Mouse (Mus musculus) embryonic facial prominence, embryonic 13.5 days (tissue): ENCODE measurements at regions not wholly inside any gene's neighbourhood (a gene's known extent, or its start where the extent isn't known, plus 50 kb on each side); places are given as distances from the start of the nearest gene placed in this dataset.
A peak's percentile ranks its signal among the peaks of the same experiment; 100 is the strongest.

Experiments used
- ATAC-seq: fragments of 200-750 bp; cut with Nextera tagmentation; 2 replicates; pipeline ENCODE4 v1.8.0; 2017; ENCODE audit warnings: low read depth; ENCODE audit not compliant: insufficient number of reproducible peaks, insufficient read depth, low FRiP score, low TSS enrichment
- H3K27ac ChIP-seq: fragments of 300-500 bp; sonication (generic); 2 replicates; pipeline ENCODE4 v1.5.1; 2015; ENCODE audit warnings: moderate library complexity, mild to moderate bottlenecking, inconsistent platforms
- H3K27me3 ChIP-seq: fragments of 300-500 bp; sonication (generic); 2 replicates; pipeline ENCODE4 v1.6.1; 2015; ENCODE audit warnings: mild to moderate bottlenecking, inconsistent platforms
- H3K36me3 ChIP-seq: fragments of 300-500 bp; sonication (generic); 2 replicates; pipeline ENCODE4 v1.6.1; 2015; ENCODE audit warnings: mild to moderate bottlenecking, inconsistent platforms
- H3K4me1 ChIP-seq: fragments of 300-500 bp; sonication (generic); 2 replicates; pipeline ENCODE4 v1.6.1; 2015; ENCODE audit warnings: inconsistent platforms
- H3K4me2 ChIP-seq: fragments of 300-500 bp; sonication (generic); 2 replicates; pipeline ENCODE4 v1.6.1; 2015; ENCODE audit warnings: moderate library complexity, mild to moderate bottlenecking, inconsistent platforms
- H3K4me3 ChIP-seq: fragments of 300-500 bp; sonication (generic); 2 replicates; pipeline ENCODE4 v1.5.1; 2015; ENCODE audit warnings: mild to moderate bottlenecking, inconsistent platforms
- H3K9ac ChIP-seq: fragments of 300-500 bp; sonication (generic); 2 replicates; pipeline ENCODE4 v1.6.1; 2015; ENCODE audit warnings: mild to moderate bottlenecking, inconsistent platforms
- H3K9me3 ChIP-seq: fragments of 300-500 bp; sonication (generic); 2 replicates; pipeline ENCODE4 v1.6.1; 2016; ENCODE audit warnings: inconsistent platforms
- WGBS: fragments of 180-500 bp; shearing (Covaris S2); methylation state at CpG from one replicate; pipeline ENCODE4 v1.1.7; 2015; ENCODE audit warnings: mixed read lengths; 5-methylcytosine and 5-hydroxymethylcytosine counted together

DNA sequence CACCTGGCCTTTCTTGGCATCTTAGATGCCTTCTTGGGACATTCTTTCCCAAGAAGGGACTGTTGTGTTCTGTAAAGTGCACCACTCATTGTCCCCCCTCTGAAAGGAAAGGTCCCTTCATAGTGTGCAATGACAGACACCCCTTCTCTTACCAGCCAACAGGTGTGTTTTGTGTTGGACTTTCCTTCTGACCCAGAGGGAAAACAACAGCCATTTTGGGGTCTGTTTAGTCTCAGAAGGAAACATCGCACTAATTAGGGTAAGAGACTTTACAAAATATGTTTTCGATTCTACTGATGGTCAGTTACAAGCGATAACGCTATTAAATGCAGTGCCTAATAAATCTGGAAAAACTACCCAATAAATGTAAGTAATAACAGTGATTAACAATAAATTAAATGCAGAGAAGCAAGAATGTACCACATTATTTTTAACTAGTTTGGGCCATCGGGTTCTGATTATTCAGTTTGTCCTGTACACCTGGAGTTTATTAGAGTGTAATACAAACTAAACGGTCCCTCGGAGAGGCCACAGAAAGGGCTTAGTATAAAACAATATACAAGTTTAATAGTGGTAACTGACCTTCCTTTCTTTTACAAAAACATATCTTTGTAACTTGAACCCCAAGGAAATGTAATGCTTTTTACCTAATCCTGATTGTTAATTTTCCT, 200.4 kb upstream of the Habp2 start:
- Histone ChIP-seq H3K4me2 (no peak overlapping the region), H3K36me3 (no peaks in the 10 kb centered on the region), H3K9ac (no peak overlapping the region), H3K27ac (no peak overlapping the region), H3K27me3 (peaks cover 40% of the 10 kb centered on the region), H3K9me3 (peaks cover 18% of the 10 kb centered on the region; the same call in 1 of the 2 replicates), H3K4me3 (no peak overlapping the region), H3K4me1 (peaks cover 5% of the 10 kb centered on the region; the same call in 1 of the 2 replicates)
- ATAC-seq: no peak
- WGBS: 19% methylated on average over 7 of the region's 7 CpGs

GRCm38 (mm10) chr19:56087127-56087526, 199.8 kb upstream of the Habp2 start:
- WGBS: 25% methylated on average over 6 of the region's 6 CpGs
- Histone ChIP-seq H3K27me3 (peaks cover 43% of the 10 kb centered on the region), H3K4me1 (peaks cover 5% of the 10 kb centered on the region; the same call in 1 of the 2 replicates), H3K9ac (no peak overlapping the region), H3K9me3 (peaks cover 18% of the 10 kb centered on the region; the same call in 1 of the 2 replicates), H3K36me3 (no peaks in the 10 kb centered on the region), H3K4me2 (no peak overlapping the region), H3K4me3 (no peak overlapping the region), H3K27ac (no peak overlapping the region)
- no peak for ATAC-seq

DNA sequence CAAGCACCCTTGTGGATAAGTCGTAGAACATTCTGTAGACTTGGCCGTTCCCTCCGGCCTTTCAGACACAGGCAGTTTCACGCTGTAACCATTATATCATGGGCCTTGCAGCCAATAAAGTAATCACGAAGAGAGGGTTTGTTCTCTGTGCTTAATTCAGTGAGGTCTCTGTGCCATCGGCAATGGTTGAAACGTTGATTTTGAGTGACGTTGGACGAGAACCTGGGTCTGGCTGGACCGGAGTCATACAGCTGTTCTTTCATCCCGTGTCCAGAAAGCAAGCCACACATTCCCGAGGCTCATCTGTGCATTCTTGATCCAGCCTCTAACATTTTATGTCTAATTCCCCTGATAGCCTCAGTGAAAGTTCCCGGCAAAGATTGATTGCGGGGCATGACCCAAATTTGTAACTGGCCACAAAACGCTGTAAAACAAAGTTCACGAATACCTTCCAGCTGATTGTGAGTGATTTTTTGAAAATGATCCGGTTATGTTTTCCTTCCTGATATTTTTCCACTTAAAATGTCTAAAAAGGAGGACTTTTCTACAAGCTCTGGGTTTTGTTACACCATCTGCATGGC, 197.1 kb upstream of the Habp2 start:
- no peak overlapping the region for H3K27ac ChIP-seq
- WGBS: 74% methylated on average over 17 of the region's 17 CpGs
- H3K4me3 ChIP-seq: no peak overlapping the region
- peaks cover 68% of the 10 kb centered on the region for H3K27me3 ChIP-seq
- ATAC-seq: no peak
- no peaks in the 10 kb centered on the region for H3K36me3 ChIP-seq
- peaks cover 5% of the 10 kb centered on the region; the same call in 1 of the 2 replicates for H3K4me1 ChIP-seq
- H3K9me3 ChIP-seq: no peaks in the 10 kb centered on the region
- no peak overlapping the region for H3K9ac ChIP-seq
- no peak overlapping the region for H3K4me2 ChIP-seq

DNA sequence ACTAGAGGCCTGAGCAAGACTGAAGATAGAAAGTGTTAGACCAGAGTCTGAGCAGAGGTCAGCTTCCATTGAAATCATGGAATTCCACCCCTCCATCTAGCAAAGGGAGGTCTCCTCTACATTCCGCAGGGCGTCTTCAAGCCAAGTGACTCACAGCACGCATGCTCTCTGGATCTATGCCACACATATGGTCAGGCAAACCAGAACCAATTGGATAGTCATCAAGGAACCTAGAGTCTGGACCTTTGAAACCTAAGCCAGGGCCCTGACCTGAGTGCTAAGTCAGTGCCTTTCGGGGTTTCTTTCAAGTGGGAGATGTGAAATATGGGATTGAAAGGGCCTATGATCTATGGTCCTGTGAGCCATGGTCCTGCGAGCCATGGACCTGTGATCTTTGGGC, 195.4 kb upstream of the Habp2 start:
- H3K4me3 ChIP-seq: no peak overlapping the region
- no peak overlapping the region for H3K4me2 ChIP-seq
- H3K4me1 ChIP-seq: peaks cover 9% of the 10 kb centered on the region; the same call in 1 of the 2 replicates
- WGBS: 85% methylated on average over 5 of the region's 5 CpGs
- no peak overlapping the region for H3K9ac ChIP-seq
- peaks cover 63% of the 10 kb centered on the region for H3K27me3 ChIP-seq
- no peak overlapping the region for H3K27ac ChIP-seq
- H3K36me3 ChIP-seq: no peaks in the 10 kb centered on the region
- H3K9me3 ChIP-seq: no peaks in the 10 kb centered on the region
- no peak for ATAC-seq

GRCm38 (mm10) chr19:56095873-56096272, 191.1 kb upstream of the Habp2 start:
- Histone ChIP-seq H3K4me3 (no peak overlapping the region), H3K4me2 (no peak overlapping the region), H3K27me3 (peaks cover 43% of the 10 kb centered on the region), H3K36me3 (no peaks in the 10 kb centered on the region), H3K27ac (no peak overlapping the region), H3K9me3 (peaks cover 5% of the 10 kb centered on the region; the same call in 1 of the 2 replicates), H3K9ac (no peak overlapping the region), H3K4me1 (0 out of 2 replicates have a peak, but pooled peaks cover 4% of the 10 kb centered on the region)
- no peak for ATAC-seq
- 68% methylated on average over 6 of the region's 6 CpGs for WGBS

DNA sequence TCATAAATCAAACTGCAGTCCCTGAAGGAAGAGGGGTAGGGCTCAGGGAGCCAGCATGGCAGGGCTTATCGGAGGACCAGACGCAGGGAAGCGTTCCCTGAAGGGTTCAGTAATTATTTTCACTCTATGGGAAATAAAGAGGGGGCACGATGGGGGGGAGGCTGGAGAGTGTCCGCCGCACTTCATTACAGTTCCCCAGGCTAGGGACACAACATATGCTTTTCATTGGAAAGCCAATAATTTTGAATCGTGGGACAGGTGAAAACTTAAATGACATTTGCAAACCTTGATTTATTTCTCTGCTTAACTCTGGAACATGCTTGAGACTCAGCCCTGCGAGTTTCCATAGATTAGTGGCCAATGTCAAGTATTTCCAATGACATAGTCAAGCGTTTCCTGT, 187.2 kb upstream of the Habp2 start:
- Histone ChIP-seq H3K4me2 (no peak overlapping the region), H3K27me3 (peaks cover 8% of the 10 kb centered on the region), H3K4me3 (no peak overlapping the region), H3K9ac (no peak overlapping the region), H3K36me3 (no peaks in the 10 kb centered on the region), H3K4me1 (peaks cover 24% of the 10 kb centered on the region), H3K27ac (no peak overlapping the region), H3K9me3 (peaks cover 5% of the 10 kb centered on the region; the same call in 1 of the 2 replicates)
- 59% methylated on average over 9 of the region's 9 CpGs for WGBS
- ATAC-seq: no peak

DNA sequence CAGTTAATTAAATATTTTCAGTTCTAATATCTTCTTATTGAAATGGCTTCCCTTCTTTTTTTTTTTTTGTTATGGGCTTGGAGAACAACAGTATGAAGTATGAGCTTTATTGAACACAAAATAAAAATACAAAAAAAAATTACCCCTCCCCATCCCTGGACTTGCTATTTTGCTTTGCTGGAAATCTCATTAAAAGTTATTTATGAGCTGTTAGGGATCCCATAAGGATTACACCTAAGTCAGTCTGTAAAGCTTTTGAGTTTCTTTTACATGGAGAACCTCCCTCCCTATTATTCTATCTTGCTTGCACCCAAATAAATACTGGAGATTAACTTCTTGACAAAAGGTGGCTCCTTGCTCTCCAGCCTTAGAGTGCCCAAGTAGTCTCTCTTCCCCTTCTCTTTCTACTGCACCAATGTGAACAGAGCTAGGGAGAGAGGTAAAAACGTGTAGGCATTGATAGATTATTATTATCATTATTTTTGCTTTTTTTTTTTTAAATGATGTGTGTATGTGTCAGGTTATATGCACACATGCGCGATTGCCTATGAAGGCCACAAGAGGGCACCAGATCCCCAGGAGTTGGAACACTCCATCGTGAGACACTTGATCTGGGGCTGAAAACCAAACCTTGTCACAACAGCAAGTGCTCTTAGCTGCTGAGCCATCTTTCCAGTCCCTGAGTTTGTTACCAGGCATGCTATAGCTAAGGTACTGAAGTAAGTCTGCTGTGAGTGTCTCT, 186.6 kb upstream of the Habp2 start:
- no peaks in the 10 kb centered on the region for H3K36me3 ChIP-seq
- peaks cover 5% of the 10 kb centered on the region; the same call in 1 of the 2 replicates for H3K9me3 ChIP-seq
- H3K4me3 ChIP-seq: no peak overlapping the region
- no peak overlapping the region for H3K9ac ChIP-seq
- peaks cover 29% of the 10 kb centered on the region for H3K4me1 ChIP-seq
- no peak for ATAC-seq
- 0 out of 2 replicates have a peak, but pooled peaks cover 6% of the 10 kb centered on the region for H3K27me3 ChIP-seq
- no peak overlapping the region for H3K4me2 ChIP-seq
- 72% methylated on average over 4 of the region's 4 CpGs for WGBS
- no peak overlapping the region for H3K27ac ChIP-seq

GRCm38 (mm10) chr19:56102454-56103080, 184.4 kb upstream of the Habp2 start:
- H3K9ac ChIP-seq: no peak overlapping the region
- WGBS: 68% methylated on average over 7 of the region's 7 CpGs
- no peak overlapping the region for H3K4me2 ChIP-seq
- peak overlapping the region; percentile 44; the same call in 1 of the 2 replicates for H3K27ac ChIP-seq
- H3K27me3 ChIP-seq: no peaks in the 10 kb centered on the region; the same call in 1 of the 2 replicates
- peaks cover 5% of the 10 kb centered on the region; the same call in 1 of the 2 replicates for H3K9me3 ChIP-seq
- H3K4me3 ChIP-seq: no peak overlapping the region
- H3K36me3 ChIP-seq: no peaks in the 10 kb centered on the region
- no peak for ATAC-seq
- H3K4me1 ChIP-seq: peaks cover 37% of the 10 kb centered on the region

DNA sequence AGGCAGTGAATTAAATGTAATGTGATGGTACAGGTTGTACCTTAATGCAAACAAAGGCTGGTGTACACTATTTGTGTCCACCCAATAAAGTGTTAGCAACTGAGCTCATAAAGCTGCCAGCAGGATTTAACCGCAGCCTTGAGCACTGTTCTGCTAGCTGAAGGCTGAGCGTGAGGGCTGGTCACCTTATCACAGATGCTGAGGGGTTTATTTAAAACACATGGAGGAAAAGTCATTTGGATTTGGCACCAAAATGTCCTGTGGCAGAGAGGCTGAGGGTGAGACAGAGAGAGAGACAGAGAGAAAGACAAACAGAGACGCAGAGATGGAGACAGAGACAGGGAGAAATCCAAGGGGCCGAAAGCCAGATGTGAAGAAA, 181.9 kb upstream of the Habp2 start:
- 25% methylated on average over 4 of the region's 4 CpGs for WGBS
- H3K36me3 ChIP-seq: no peaks in the 10 kb centered on the region
- no peak overlapping the region for H3K9ac ChIP-seq
- H3K27ac ChIP-seq: no peak overlapping the region
- peaks cover 41% of the 10 kb centered on the region for H3K4me1 ChIP-seq
- H3K4me3 ChIP-seq: no peak overlapping the region
- H3K9me3 ChIP-seq: peaks cover 6% of the 10 kb centered on the region
- peaks cover 2% of the 10 kb centered on the region; the same call in 1 of the 2 replicates for H3K27me3 ChIP-seq
- H3K4me2 ChIP-seq: no peak overlapping the region; the same call in 1 of the 2 replicates
- ATAC-seq: no peak

DNA sequence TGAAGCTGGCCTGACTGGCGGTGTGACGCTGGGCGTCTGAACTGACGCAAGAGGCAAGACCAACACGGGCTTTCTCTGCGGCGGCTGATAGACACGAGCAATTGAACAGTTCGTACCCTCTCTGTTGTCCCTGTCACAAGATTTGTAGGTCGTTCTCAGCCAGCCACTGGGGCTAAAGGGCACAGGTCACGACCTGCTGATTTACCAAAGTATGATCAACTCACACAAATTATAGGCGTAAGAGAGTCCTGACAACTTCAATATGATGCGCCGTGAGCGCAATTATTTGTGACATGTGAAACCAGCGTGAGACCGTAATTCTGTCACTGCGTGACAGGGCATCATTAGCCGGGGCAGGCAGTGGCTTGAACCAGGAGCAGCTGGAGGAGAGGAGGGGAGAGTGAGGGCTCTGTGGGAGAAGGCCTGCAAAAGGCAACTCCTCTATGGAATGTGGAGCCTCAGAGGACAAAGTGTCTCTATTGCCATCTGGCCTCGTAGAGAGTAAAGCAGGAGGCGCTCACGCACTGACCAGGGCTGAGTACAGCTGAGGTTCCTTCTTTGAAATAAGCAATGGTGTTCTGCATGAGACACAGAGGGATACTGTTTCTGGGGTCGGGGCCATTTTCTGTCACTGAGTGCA, 181.4 kb upstream of the Habp2 start:
- H3K4me1 ChIP-seq: peaks cover 41% of the 10 kb centered on the region

GRCm38 (mm10) chr19:56108796-56109195, 178.1 kb upstream of the Habp2 start:
- Histone ChIP-seq H3K4me1 (peaks cover 30% of the 10 kb centered on the region), H3K4me3 (no peak overlapping the region), H3K4me2 (no peak overlapping the region), H3K9ac (no peak overlapping the region), H3K27me3 (peaks cover 7% of the 10 kb centered on the region), H3K36me3 (no peaks in the 10 kb centered on the region), H3K9me3 (peaks cover 6% of the 10 kb centered on the region), H3K27ac (no peak overlapping the region)
- 47% methylated on average over 6 of the region's 6 CpGs for WGBS
- no peak for ATAC-seq

More for the DNA sequence above, 181.4 kb upstream of the Habp2 start:
- WGBS: 16% methylated on average over 23 of the region's 23 CpGs
- peak overlapping the region; percentile 3; the same call in 1 of the 2 replicates for H3K4me2 ChIP-seq
- no peak for ATAC-seq
- 0 out of 2 replicates have a peak overlapping the region, but pooled peaks have one; percentile 8 for H3K9ac ChIP-seq
- H3K4me3 ChIP-seq: no peak overlapping the region
- H3K36me3 ChIP-seq: no peaks in the 10 kb centered on the region
- peaks cover 3% of the 10 kb centered on the region; the same call in 1 of the 2 replicates for H3K27me3 ChIP-seq
- no peak overlapping the region for H3K27ac ChIP-seq
- H3K9me3 ChIP-seq: peaks cover 6% of the 10 kb centered on the region
